Mouse (Mus musculus): ENCODE measurements at regions not wholly inside any gene's neighbourhood (a gene's known extent, or its start where the extent isn't known, plus 50 kb on each side); places are given as distances from the start of the nearest gene placed in this dataset.
"Not testable (repeated sequence)": the region's sequence is repeated elsewhere in the genome, so short reads cannot be mapped to it uniquely, and the experiment has no call there.

DNA sequence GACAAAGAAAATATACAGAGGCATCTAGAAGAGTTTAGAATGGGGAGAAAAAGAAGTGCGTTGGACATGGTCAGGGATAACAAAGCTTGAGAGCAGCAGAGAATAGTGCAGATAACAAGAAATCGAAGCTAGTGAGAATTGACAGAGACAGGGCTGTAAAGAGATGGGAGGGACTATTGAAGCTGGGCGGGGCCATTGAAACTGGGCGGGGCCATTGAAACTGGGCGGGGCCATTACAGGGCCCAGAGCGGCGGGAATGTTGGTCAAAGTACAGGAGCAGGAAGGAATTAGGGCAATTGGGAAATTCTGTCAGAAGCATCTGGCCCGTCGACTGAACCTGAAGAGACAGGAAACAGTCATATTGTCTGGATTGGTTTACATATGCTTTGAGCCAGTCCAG is 243.3 kb upstream of the Srek1ip1 start:
- no peak for DNase-seq (ENCODE audit: low read depth, low spot score)

DNA sequence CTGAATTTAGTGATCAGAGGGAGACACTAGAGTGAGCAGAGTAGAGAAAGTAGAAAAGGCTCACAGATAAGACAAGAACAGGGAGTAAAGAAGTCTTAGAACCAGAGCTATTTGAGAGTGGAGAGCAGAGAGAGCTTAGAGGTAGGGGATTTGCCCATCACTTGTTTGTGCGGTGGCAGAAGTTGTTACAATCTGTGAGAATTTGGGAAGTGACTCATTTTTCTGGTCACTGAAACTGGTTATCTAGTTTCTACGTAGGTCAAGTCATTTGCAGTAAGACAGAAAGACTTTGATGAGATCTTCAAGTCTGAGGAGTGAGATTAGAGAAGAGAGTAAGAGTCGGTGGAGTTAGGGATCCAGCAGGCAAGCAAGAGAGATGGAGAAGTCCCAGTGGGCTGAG is 239.0 kb upstream of the Srek1ip1 start:
- DNase-seq (ENCODE audit: low read depth, low spot score), result no peak

DNA sequence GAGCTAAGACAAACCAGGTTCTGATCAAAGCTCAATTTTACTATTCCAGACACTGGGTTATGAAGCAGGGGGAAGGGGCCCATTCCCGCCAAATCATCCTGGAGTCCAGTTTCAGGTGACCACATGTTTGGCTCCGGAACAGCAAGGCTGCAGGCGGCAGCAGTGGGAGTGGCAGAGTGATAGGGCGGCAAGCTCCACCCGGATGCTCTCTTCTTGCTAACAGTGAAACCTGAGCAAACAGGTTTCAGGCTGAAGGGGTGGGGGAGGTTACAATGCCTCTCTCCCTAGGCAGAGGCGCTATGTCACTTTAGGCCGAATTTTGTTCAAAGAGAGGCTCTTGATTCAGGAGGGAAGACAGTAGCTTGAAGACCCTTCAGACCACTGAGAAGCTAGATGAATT is 235.7 kb upstream of the Srek1ip1 start:
- DNase-seq (ENCODE audit: low read depth, low spot score), result not testable (repeated sequence)

DNA sequence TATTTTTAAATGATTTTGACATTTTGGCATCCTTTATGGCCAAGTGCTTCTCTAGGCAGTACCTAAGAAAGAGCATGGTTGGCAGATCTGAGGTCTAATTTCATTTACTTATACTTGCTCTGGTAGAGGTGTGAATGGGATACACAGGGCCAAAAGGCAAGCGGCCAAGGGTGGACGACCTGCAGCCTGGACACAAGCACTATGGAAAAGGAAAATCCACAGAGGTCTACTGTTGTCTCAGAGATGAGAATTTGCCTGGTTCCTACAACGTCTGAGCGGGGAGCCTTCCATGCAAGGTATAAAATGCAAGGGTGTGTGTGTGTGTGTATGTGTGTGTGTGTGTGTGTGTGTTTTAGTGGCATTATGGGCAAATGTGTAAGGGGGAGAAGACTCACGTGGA is 232.4 kb upstream of the Srek1ip1 start:
- no peak for DNase-seq (ENCODE audit: low read depth, low spot score)

DNA sequence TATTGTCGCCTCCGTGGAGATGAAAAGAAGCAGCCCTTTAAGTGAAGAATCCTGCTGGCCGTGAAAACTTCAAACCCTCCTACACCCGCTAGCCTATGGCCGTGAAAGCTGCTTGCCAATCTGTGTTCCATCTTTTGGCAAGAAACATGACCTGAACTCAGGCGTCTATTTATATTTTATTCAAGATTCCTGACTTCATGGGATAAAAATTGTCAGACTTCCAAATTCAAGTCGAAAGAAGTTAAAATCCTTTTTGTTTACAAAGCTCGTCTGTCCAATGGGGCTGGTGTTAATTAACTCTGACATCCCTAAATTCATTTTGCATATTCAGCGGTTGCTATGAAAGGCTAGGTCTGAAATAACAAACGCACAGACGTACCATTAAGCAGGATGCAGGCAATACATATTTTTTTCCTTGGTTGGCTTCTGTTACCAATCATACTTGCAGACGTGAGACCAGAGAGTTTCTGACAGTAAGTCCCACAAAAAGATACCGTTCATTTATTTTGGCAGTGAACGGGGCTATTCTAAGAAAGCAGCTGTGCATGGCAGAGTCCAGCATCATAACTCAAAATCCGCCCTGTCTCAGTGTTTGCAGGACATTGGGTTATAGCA is 231.7 kb upstream of the Srek1ip1 start:
- peak; percentile 34 for DNase-seq (ENCODE audit: low read depth, low spot score)

DNA sequence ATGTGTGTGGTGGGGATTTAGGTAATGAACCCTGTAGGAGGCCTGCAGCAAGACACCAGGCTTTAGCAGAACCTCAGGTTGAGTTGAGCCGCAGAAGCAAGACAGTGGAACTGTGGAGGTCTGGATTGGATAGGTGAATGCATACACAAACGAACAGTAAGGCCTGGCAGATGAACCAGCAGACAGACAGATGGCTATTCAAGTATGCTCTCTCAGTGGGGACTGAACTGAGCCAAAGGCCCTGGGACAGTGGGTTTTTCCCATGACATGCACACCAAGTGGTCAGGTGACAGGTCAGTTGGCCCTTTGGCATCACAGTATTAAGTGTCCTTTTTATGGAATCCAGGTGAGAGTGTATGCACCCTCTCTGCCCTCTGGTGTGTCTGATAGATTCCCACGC is 229.7 kb upstream of the Srek1ip1 start:
- no peak for DNase-seq (ENCODE audit: low read depth, low spot score)

DNA sequence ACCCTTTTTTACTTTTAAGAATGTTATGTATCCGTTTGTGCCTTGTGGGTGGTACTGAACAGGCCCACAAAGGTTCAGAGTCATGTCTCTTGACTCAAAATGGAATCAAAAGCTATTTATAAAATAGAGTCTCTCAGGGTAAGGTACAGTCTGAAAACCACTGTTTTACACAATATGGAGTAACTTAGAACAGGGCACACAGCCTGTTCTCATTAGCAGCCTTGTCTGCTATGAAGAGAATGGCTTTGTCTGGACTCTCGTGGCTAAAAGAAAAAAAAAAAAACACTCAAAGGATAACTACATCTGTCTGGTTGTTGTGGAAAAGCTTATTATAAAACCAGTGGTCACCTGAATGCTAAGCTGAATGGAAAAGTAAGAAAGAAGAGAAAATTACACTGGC is 229.3 kb upstream of the Srek1ip1 start:
- DNase-seq (ENCODE audit: low read depth, low spot score), result no peak

DNA sequence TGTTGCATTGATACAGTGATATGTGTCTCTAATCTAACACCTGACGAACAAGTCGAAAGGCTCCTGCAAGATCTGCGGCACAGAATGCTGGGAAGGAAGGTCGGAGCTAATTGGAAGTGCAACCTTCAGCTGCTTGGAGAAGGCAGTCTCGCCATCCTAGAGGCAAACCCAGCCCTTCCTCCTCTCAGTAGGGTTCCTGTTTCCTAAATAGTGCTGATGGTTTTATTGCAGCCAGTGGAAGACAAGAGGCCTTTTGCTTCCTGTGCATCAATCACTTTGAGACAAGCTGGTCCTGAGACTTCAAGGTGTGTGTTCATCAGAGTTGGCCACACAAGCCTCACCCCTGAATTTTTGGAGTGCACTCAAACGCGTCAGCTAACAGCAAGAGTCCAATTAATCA is 228.4 kb upstream of the Srek1ip1 start:
- no peak for DNase-seq (ENCODE audit: low read depth, low spot score)

DNA sequence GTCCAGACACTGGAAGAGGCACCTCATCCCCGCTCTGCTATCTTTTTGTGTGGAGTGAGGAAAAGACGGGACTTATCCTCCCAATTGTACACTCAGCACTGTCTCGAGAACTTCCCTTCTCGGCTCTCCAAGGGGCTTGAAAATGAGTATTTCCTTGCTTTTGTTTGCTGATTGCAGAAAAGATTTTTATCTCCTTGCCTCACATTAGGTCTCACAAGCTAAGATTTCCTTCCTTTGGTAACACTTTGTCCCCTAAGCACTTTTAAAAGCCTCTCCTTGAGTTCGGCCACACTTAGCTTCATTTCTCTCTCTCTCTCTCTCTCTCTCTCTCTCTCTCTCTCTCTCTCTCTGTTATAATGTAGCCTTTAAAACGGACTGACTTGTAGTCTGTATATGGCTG is 222.5 kb upstream of the Srek1ip1 start:
- no peak for DNase-seq (ENCODE audit: low read depth, low spot score)

DNA sequence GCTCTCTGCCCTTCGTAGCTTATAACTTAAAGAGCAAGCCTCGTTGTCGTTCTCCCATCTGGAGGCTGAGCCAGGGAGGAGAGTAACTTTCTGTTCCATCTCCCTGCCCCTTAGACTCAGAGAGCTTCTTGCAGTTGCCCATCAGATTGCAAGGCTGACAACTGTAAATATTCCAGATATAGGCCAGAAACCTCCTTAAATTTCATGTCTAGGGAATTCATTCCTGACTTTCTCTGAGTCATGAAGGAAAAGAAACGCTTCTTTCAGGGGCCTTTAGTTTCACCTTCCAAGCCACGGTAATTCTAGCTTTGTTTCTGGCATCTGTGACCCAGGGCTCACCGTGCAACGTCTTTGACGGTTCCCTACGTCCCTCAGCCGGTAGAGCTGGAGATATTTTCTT is 220.0 kb upstream of the Srek1ip1 start:
- no peak for DNase-seq (ENCODE audit: low read depth, low spot score)

DNA sequence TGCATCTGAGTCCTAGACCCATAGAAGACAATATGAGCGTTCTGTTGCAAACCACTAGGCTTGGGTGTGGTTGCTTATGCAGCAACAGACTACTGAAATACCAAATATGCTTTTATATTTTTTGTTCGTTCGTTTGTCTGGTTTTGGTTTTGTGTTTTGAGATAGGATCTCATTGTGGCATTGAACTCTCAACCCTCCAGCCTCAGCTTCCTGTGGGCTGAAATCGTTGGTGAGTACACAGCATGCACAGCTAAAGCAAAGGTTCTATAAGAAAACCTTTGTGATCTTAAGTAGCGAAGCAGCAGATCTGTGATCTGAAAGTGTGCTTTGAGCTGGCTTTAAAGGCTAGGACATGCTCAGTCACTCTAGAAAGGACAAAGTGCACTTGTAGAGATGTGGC is 217.9 kb upstream of the Srek1ip1 start:
- DNase-seq (ENCODE audit: low read depth, low spot score), result no peak

DNA sequence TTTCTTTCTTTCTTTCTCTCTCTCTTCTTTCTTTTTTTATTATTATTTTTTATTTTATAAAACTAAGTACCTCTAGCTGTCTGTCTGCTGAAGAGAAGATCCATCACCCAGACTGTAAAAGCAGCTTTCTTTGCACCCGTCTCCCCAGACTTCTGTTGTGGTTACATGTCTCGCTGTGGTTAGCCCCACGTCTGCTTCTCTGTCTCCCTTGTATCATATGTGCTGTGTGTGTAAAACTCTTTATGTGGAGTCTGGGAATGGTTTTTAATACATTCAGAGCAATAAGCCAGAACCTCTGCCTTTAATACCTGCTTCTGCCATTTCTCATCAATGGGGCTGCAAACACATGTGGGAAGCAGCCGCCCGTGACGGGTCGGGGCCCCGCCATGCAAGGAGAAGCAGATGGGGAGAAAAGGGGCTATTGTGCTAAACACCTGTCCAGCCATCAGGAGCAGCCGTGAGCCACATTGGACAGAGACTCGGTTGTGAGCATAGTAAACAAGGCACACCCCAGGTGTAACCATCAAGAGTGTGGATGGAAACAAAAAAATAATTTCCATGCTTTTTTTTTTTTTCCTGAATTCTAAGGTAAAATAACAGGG is 216.0 kb upstream of the Srek1ip1 start:
- DNase-seq (ENCODE audit: low read depth, low spot score), result no peak

DNA sequence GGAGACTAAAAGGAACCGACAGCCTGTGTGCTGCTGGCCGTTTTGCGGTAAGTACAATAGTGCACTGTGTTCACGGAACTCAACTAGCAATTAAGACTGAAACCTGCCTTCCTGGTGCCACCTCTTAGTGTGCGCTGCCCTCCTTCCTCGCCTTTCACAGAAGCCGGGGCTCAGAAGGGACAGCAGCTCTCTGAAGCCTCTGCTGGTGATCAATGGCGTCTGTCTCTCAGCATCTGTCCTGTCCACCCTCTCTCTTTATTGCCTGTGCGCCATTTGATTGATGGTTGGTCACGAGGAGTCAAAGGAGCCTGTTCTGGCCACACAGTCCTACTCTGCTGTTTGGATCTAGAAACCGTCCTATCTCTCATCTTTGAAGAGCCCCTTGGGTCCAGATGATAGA is 214.4 kb upstream of the Srek1ip1 start:
- no peak for DNase-seq (ENCODE audit: low read depth, low spot score)

DNA sequence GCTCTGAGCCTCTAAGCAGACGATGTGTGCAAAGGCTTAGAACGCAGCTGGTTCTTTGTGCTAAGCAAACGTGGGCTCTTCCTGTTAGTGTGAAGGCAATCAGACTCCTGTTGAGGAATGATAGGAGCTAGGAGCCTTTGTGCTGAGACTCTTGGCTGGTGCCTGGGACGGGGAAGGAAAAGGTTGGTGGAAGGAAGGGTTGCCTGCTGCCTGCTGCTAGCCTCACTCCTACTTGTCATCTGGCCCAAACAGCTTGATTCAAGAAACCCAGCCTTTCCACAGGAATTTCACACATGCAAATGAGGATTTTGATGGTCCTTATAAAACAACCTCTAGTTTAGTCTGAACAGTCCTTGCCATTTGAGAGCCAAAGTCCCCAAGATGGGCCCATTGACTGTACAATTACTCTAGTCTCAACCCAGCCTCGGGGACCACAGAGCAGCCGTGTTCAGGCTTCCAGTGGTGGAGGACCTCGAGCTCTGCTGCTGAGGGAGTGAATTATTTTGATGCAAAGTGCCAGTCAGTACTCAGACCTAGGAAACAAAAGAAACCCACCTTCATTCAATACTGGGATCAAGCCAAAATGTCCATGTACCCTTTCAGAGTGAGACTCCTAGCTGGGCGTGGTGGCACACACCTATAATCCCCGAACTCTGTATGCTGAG is 211.5 kb upstream of the Srek1ip1 start:
- no peak for DNase-seq (ENCODE audit: low read depth, low spot score)

Measured in brain, embryonic 18.5 days (tissue).